Mouse (Mus musculus): ENCODE results near the gene Ppig.
"Not testable (repeated sequence)": the region's sequence is repeated elsewhere in the genome, so short reads cannot be mapped to it uniquely, and the experiment has no call there.

Ppig gene

GRCm38 (mm10) chr2:69722273-69722649 is at the start of gene Ppig:
TSS of gene Ppig (plus strand) at chr2:69722545.
- no peak for DNase-seq (ENCODE audit: low spot score)

DNA sequence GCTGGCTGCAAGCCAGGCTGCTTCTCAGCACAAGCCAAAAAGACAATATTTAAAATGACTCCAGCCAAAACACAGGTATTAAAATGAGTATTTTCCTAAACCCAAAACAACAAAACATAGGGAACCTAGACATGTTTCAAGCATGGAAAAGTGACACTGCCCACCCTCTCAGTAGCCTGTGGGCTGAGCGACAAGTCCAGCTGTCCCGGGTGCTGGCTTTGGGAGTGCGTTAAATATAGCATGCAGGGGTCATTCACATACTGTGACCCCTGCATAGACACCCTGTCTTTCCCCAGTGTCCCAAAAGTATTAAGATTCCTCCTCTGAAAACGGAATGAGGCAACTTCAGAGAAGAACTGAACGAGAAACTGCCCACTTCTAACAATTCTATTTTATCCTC is 48.6 kb upstream of the Ppig start:
- no peak for DNase-seq (ENCODE audit: low spot score)

GRCm38 (mm10) chr2:69675266-69675665 is 47.1 kb upstream of the Ppig start:
- DNase-seq (ENCODE audit: low spot score), result no peak

DNA sequence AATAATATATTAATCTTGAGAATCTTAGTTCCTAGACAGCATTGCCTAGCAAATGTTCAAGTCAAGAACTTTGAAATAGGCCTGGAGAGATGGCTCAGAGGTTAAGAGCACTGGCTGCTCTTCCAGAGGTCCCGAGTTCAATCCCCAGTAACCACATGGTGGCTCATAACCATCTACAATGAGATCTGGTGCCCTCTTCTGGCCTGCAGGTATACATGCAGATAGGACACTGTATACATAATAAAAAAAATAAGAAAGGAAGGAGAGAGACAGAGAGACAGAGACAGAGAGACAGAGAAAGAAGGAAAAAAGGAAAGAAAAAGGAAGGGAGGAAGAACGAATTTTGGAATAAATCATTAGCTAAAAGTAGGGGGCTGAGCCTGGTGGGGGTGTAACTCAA is 45.6 kb upstream of the Ppig start:
- DNase-seq (ENCODE audit: low spot score), result no peak

- not testable (repeated sequence) for DNase-seq (ENCODE audit: low spot score)
Observed at GRCm38 (mm10) chr2:69677215-69677614, 45.1 kb upstream of the Ppig start.

GRCm38 (mm10) chr2:69679990-69680389 is 42.4 kb upstream of the Ppig start:
- no peak for DNase-seq (ENCODE audit: low spot score)

GRCm38 (mm10) chr2:69681931-69682330 is 40.4 kb upstream of the Ppig start:
- no peak for DNase-seq (ENCODE audit: low spot score)

- no peak for DNase-seq (ENCODE audit: low spot score)
Observed at GRCm38 (mm10) chr2:69683036-69683805, 39.1 kb upstream of the Ppig start.

DNA sequence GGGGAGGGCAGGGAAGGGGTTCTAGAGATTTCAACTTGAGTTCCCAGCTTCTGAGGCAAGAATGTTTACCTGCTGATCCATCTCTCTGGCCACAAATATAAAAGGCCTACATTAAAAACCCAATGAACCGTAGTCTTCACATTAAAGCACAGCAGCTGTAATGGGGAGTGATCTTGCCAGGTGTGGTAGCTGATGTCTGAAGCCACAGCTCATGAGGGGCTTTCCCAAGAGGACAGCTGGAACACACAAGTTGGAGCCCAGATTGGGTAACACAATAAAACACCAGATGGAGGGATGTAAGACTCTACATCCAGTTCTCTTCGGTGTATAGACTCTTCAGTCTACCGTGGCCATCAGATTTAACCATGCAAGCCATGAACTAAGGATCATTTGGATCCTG is 37.9 kb upstream of the Ppig start:
- DNase-seq (ENCODE audit: low spot score), result no peak

DNA sequence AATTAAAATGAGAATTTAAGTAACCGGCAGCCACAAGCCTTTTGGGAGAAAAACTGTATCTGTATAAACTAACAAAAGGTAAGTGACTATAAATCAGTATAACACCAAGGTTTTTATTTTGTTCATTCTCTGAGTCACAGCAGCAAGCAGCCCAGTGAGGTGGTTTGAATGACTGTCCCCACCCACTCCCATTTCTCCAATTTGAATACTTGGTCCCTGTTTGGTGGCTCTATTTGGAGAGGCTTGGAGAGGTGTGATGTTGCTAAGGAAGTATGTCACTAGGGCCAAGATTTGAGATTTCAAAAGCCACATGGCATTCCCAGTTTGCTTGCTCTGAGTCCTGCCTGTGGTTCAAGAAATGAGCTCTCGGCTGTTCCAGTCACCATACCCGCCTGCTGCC is 32.1 kb upstream of the Ppig start:
- no peak for DNase-seq (ENCODE audit: low spot score)

DNA sequence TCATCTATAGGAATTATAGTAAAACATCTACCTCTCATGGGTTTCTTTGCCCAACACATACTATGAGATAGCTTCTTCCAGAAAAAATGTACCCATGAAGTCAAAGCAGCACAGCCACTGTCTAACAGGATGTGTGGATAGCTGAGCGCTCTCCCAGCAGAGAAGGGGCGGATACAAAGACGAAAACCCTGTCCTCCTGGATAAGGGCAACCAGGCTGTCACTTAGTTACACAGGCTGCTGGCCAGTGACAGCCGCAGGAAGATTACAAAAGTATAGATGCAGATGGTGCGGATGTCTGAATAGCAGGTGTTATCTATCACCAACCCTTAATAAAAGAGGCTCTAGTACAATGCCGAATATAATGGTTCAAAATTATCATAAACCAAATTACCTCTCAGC is 31.5 kb upstream of the Ppig start:
- DNase-seq (ENCODE audit: low spot score), result no peak

GRCm38 (mm10) chr2:69693501-69693900 is 28.8 kb upstream of the Ppig start:
- DNase-seq (ENCODE audit: low spot score), result no peak

GRCm38 (mm10) chr2:69700446-69700845 is 21.9 kb upstream of the Ppig start:
- no peak for DNase-seq (ENCODE audit: low spot score)

GRCm38 (mm10) chr2:69712171-69712570 is 10.2 kb upstream of the Ppig start:
- DNase-seq (ENCODE audit: low spot score), result no peak

DNA sequence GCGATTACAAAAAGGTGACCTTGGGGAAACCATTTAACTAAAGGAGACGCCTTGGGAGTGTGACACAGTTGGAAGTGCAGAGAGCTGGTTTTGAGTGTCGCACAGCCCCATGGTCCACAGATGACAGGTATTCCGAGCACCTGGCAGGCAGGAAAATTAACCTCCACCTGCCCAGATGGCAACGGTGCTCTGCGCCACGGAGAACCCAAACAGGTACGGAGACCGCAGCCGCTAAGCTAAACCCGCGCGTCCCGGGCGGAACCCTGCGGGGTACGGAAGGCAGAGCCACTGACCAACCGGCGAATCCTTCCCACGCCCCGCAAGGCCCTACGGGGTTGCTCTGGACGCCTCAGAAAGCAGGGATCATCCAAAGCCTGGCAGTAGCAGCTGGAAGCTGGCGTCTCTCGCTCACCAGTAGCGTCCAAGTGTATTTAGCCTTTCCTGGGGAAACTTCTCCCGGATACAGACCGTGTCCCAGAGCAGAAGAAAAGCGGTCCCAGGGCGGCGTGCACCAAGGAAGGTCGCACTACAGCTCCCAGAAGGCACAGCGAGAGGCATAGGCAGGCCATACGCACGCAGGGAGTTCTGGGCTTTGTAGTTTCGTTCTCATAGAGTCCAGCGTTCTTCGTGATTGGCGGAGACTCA is 9.2 kb upstream of the Ppig start, which contains the start of gene Fastkd1:
Gene Fastkd1 (minus strand): TSS at position 536 of the 645 bp plus-strand sequence.
- DNase-seq (ENCODE audit: low spot score), result peak; percentile 90

DNA sequence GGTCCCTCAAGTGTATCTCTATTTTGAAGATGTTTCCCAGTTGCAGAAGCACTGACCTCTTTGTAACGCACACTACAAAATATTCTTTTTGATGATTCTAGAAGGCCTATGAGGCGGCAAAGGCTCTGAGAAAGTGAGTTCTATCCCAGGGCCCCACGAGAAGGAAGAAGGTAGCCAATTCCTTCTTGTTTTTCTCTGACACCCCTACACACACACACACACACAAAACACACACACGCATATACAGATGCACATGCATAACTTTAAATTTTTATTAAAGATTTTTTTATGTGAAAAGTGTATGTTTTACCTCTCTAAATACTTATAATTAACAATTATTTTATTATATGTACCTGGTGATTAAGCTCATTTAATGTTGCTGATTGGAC is 8.7 kb upstream of the Ppig start:
- no peak for DNase-seq (ENCODE audit: low spot score)

DNA sequence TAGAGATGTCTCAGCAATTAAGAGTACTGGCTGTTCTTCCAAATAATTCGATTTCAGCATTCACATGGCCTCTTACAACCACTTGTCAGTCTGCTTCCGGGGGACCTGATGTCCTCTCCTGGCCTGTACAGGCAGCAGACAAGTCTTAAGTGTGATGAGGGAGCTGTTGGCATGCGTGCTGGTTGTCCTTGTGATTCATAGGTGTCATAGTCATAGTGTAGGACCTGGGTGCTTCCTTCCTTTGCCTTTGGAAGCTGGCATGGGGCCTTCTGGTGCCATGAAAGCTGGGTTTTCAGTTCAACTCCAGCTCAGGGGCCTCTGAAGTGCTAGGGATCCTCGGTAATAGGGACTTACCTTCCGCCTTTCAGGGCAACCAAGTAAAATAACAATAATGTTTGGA is 8.2 kb upstream of the Ppig start:
- no peak for DNase-seq (ENCODE audit: low spot score)

DNA sequence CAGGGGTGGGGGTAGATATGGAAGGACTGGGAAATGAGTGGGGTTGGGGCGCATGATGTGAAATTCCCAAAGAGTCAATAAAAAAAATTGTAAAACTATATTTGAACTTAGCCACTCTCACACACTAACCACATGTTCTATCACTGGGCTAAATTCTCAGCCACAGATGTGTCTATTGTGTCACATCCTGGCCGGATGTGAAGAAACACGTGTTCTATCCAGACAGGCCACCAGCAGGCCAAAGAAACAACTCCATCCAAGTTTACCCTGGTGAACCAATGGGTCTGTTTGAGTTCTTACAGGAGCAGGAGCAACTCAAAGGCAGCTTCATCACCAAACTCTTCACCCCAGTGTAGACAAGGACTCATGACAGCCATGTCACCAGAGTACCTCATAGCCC is 5.9 kb upstream of the Ppig start:
- DNase-seq (ENCODE audit: low spot score), result no peak

GRCm38 (mm10) chr2:69719121-69719520 is 3.2 kb upstream of the Ppig start:
- no peak for DNase-seq (ENCODE audit: low spot score)

GRCm38 (mm10) chr2:69722650-69723518 is 539 bp downstream of the Ppig start:
- DNase-seq (ENCODE audit: low spot score), result peak; percentile 95

DNA sequence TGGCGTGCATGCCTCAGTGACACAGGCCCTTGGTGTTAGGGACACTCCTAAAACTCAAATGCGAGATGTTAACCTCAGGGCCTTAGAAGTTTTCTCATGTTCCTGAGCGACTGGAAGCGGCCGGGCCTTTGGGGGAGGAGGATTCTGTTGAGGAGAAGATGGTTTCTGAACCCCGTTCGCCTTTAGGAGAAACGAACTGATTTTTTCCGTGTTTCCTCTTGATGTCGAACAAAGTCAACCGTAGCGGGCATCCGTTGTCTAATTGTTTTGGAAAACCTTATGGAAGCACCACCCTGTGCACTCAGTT is 1.1 kb downstream of the Ppig start:
- DNase-seq (ENCODE audit: low spot score), result no peak

DNA sequence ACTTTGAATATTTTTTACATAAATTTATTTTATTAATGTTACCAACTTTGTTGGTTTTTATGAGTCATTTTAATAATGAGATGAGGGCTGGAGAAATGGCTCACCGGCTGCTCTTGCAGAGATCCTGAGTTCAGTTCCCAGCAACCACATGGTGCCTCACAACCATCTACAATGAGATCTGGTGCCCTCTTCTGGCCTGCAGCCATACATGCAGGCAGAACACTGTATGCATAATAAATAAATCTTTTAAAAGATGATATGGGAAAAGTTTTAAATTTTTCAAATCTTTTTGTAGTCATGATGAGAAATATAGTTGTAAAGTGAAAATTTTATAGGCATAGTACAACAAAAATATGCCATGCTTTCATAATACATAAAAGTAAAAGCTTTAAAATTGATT is 22.7 kb downstream of the Ppig start:
- DNase-seq (ENCODE audit: low spot score), result no peak

- no peak for DNase-seq (ENCODE audit: low spot score)
Observed at GRCm38 (mm10) chr2:69760980-69761379, 38.6 kb downstream of the Ppig start.
